Comparison of ENCODE assay signal across 22 mouse cellular contexts in genomic region chr2:85030989-85031388, GRCm38 (mm10). TPM values are rescaled to one million over a fixed set of nuclear protein-coding genes. Genes with fewer than 3 reads are reported as not detected.
"Had no signal": no experiment of that assay in that cellular context is flagged by ENCODE, and none has a peak within 500 bp of the region (broad histone marks: within the 10 kb centered on the region; RNA-seq: fewer than 3 reads in every experiment).

No protein-coding gene starts in this region.

- H3K27ac ChIP-seq: liver, embryonic 13.5 days; midbrain, embryonic 12.5 days; midbrain, embryonic 15.5 days; neural tube, embryonic 12.5 days; neural tube, embryonic 15.5 days; stomach, embryonic 15.5 days had no signal

- H3K4me1 ChIP-seq: midbrain, embryonic 15.5 days; neural tube, embryonic 12.5 days; neural tube, embryonic 15.5 days; stomach, embryonic 15.5 days had no signal

- H3K36me3 ChIP-seq: liver, embryonic 13.5 days; midbrain, embryonic 12.5 days; midbrain, embryonic 15.5 days; neural tube, embryonic 12.5 days; neural tube, embryonic 15.5 days; stomach, embryonic 15.5 days had no signal

- H3K9me3 ChIP-seq: liver, embryonic 13.5 days; midbrain, embryonic 12.5 days; midbrain, embryonic 15.5 days; neural tube, embryonic 12.5 days; neural tube, embryonic 15.5 days; stomach, embryonic 15.5 days had no signal

- H3K9ac ChIP-seq: liver, embryonic 13.5 days; midbrain, embryonic 12.5 days; midbrain, embryonic 15.5 days; neural tube, embryonic 12.5 days; neural tube, embryonic 15.5 days; stomach, embryonic 15.5 days had no signal

- H3K4me3 ChIP-seq: liver, embryonic 13.5 days; midbrain, embryonic 12.5 days; midbrain, embryonic 15.5 days; neural tube, embryonic 12.5 days; neural tube, embryonic 15.5 days; stomach, embryonic 15.5 days had no signal

- ATAC-seq: intestine, postnatal 0 days; midbrain, embryonic 15.5 days had no signal

- H3K27me3 ChIP-seq: midbrain, embryonic 12.5 days; midbrain, embryonic 15.5 days; neural tube, embryonic 12.5 days; neural tube, embryonic 15.5 days; stomach, embryonic 15.5 days had no signal

- DNase-seq: kidney, adult 2 months; kidney, postnatal 10 days; kidney, postnatal 4 days; liver, embryonic 13.5 days; lung, adult 2 months; lung, postnatal 14 days; lung, postnatal 4 days; spleen, adult 18-20 months; thymus, postnatal 25 days had no signal

- H3K4me2 ChIP-seq: liver, embryonic 13.5 days; midbrain, embryonic 12.5 days; midbrain, embryonic 15.5 days; neural tube, embryonic 12.5 days; neural tube, embryonic 15.5 days; stomach, embryonic 15.5 days had no signal

RNA-seq across cellular contexts. Expression of gene Prg3, which starts 43.0 kb away (rescaled TPM):
- total RNA-seq: layer of hippocampus, adult 18-20 months; layer of hippocampus, postnatal 14 days; left cerebral cortex, postnatal 36 days; liver, adult 2 months had no signal
- polyA plus RNA-seq: intestine, postnatal 0 days; kidney, embryonic 14.5 days; limb, embryonic 14.5 days; liver, adult 2 months; lung, adult 2 months; lung, embryonic 16.5 days; midbrain, embryonic 12.5 days; midbrain, embryonic 15.5 days; neural tube, embryonic 15.5 days had no signal

RNA-seq across cellular contexts. Expression of gene Prg2, which starts 50.7 kb away (rescaled TPM):
- total RNA-seq: layer of hippocampus, adult 18-20 months; layer of hippocampus, postnatal 14 days; left cerebral cortex, postnatal 36 days; liver, adult 2 months had no signal
- polyA plus RNA-seq: intestine, postnatal 0 days; kidney, embryonic 14.5 days; lung, embryonic 16.5 days; midbrain, embryonic 12.5 days had no signal
